Mouse (Mus musculus) MEL (cell line): ENCODE data around the gene Ncor1.

Experiments
- BHLHE40 ChIP-seq: IDR thresholded peaks from 2 replicates; pipeline ENCODE4 v1.6.1; 2012; ENCODE audit warnings: low read depth, mild to moderate bottlenecking, inconsistent platforms, low read length, improper control_type of control experiment, borderline replicate concordance
- CHD1 ChIP-seq: IDR thresholded peaks from 2 replicates; pipeline ENCODE4 v1.6.1; 2012; ENCODE audit warnings: low read depth, mild to moderate bottlenecking, inconsistent platforms, low read length, improper control_type of control experiment
- CHD2 ChIP-seq: IDR thresholded peaks from 2 replicates; pipeline ENCODE4 v1.6.1; 2011; ENCODE audit warnings: low read length, improper control_type of control experiment
- CTCF ChIP-seq, 3 experiments: IDR thresholded peaks in 2 of 3; conservative IDR thresholded peaks in 1 of 3; 2 replicates each; pipeline ENCODE4 v1.5.1; 2011 to 2012; ENCODE audit warnings: low read length in 3 of 3, low read depth in 2 of 3, mild to moderate bottlenecking in 2 of 3, improper control_type of control experiment in 1 of 3, inconsistent platforms in 1 of 3, mixed read lengths in 1 of 3, moderate library complexity in 1 of 3; ENCODE audit not compliant: control insufficient read depth in 1 of 3, insufficient read depth in 1 of 3, poor library complexity in 1 of 3, severe bottlenecking in 1 of 3
- ELF1 ChIP-seq: IDR thresholded peaks from 2 replicates; pipeline ENCODE4 v1.6.1; 2014; ENCODE audit warnings: low read depth, mild to moderate bottlenecking, inconsistent platforms, low read length, improper control_type of control experiment, moderate library complexity
- MAFK ChIP-seq: IDR thresholded peaks from 2 replicates; pipeline ENCODE4 v1.6.1; 2011; ENCODE audit warnings: low read depth, mild to moderate bottlenecking, low read length, improper control_type of control experiment, borderline replicate concordance
- MAX ChIP-seq: IDR thresholded peaks from 2 replicates; pipeline ENCODE4 v1.6.1; 2011; ENCODE audit warnings: low read length, improper control_type of control experiment
- MYC ChIP-seq: IDR thresholded peaks from 2 replicates; pipeline ENCODE4 v1.6.1; 2011; ENCODE audit warnings: low read depth, mild to moderate bottlenecking, low read length, improper control_type of control experiment, moderate library complexity
- POLR2A ChIP-seq, 2 experiments: IDR thresholded peaks; 2 replicates each; pipeline ENCODE4 v1.6.1; 2011 to 2012; ENCODE audit warnings: low read length in 2 of 2, mild to moderate bottlenecking in 2 of 2, control low read depth in 1 of 2, improper control_type of control experiment in 1 of 2, low read depth in 1 of 2, moderate library complexity in 1 of 2; ENCODE audit not compliant: control insufficient read depth in 1 of 2, insufficient read depth in 1 of 2, poor library complexity in 1 of 2
- USF1 ChIP-seq: IDR thresholded peaks from 2 replicates; pipeline ENCODE4 v1.6.1; 2014; ENCODE audit warnings: low read depth, mild to moderate bottlenecking, inconsistent platforms, low read length, improper control_type of control experiment, moderate library complexity
- ZMIZ1 ChIP-seq: IDR thresholded peaks from 2 replicates; pipeline ENCODE4 v1.6.1; 2012; ENCODE audit warnings: low read depth, mild to moderate bottlenecking, inconsistent platforms, low read length, improper control_type of control experiment, moderate library complexity

GRCm38 (mm10) chr11:62317746-62318145 is 140.6 kb downstream of the Ncor1 start:
- TF ChIP-seq USF1 = no peak
- TF ChIP-seq MYC = no peak
- TF ChIP-seq ELF1 = no peak
- no peak for TF ChIP-seq CTCF (IDR thresholded peaks at IDR 0.05 in 2 of 3, conservative IDR thresholded peaks at IDR 0.05 in 1 of 3; ENCODE audit: control insufficient read depth in 1 of 3, insufficient read depth in 1 of 3, low read depth in 2 of 3, low read length in 3 of 3, poor library complexity in 1 of 3, severe bottlenecking in 1 of 3)
- TF ChIP-seq MAX = no peak
- no peak for TF ChIP-seq CHD2
- no peak for TF ChIP-seq CHD1
- no peak for TF ChIP-seq MAFK
- no peak for TF ChIP-seq BHLHE40
- TF ChIP-seq ZMIZ1 = no peak
- TF ChIP-seq POLR2A (IDR thresholded peaks at IDR 0.05; ENCODE audit: control insufficient read depth in 1 of 2, insufficient read depth in 1 of 2, low read depth in 1 of 2, low read length in 2 of 2, poor library complexity in 1 of 2) = no peak; a peak in 1 of 4 replicates
